In the genomic region with DNA sequence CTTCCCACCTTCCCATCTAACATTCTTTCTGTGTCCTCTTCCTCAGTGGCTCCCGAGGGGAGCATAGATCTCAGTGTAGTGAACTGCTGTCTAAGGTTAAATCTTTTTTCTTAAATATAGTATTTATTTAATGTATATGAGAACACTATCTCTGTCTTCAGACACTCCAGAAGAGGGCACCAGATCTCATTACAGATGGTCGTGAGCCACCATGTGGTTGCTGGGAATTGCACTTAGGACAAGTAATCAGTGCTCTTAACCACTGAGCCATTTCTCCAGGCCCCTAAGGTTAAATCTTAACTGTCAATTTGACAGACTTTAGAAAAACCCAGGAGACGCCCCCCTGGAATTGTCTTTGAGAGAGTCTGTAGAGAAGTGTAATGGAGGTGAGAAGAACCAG, we compare ENCODE assay signal across 24 mouse cellular contexts. TPM values are rescaled to one million over a fixed set of nuclear protein-coding genes. Genes with fewer than 3 reads are reported as not detected.
DNase-seq lines count a peak whose midpoint lies in the region; ATAC-seq and TF ChIP-seq lines count a peak whose summit lies in the region.
"Had no signal": no experiment of that assay in that cellular context is flagged by ENCODE, and none has a peak within 500 bp of the region (broad histone marks: within the 10 kb centered on the region; RNA-seq: fewer than 3 reads in every experiment).

No protein-coding gene starts in this region.

- no peak overlapping the region for H3K4me3 ChIP-seq in layer of hippocampus, adult 2 months
- H3K4me3 ChIP-seq: embryonic facial prominence, embryonic 15.5 days; heart, embryonic 15.5 days; intestine, embryonic 15.5 days; liver, embryonic 12.5 days; lung, embryonic 15.5 days had no signal

- no peak overlapping the region for H3K27ac ChIP-seq in layer of hippocampus, adult 2 months
- H3K27ac ChIP-seq: embryonic facial prominence, embryonic 15.5 days; heart, embryonic 15.5 days; hindbrain, embryonic 14.5 days; intestine, embryonic 15.5 days; liver, embryonic 12.5 days; lung, embryonic 15.5 days had no signal

- POLR2A ChIA-PET in Patski (lab: Charles Lee), result interaction anchor here (1.0 kb wide), 1 partner anchor 81 kb away, joined by 3 read pairs; no protein-coding TSS in a partner anchor

- DNase-seq in layer of hippocampus, adult 2 months (ENCODE audit: low spot score in 2 of 2), result no peak
- DNase-seq in layer of hippocampus, adult 8-10 months (ENCODE audit: low spot score in 2 of 2), result no peak
- DNase-seq in 3134 (ENCODE audit: extremely low read depth, insufficient read length, low spot score) (peak; percentile 37), 416B (ENCODE audit: low read depth) (peak; percentile 24), Patski (ENCODE audit: low read depth, low spot score) (no peak)
- no peak for DNase-seq in frontal cortex, postnatal 36 days (ENCODE audit: low spot score in 2 of 2)
- DNase-seq: adrenal gland, postnatal 14 days; cerebellum, adult 8-10 months; heart, postnatal 4 days; kidney, postnatal 4 days; lung, postnatal 4 days; midbrain, embryonic 14.5 days; thymus, adult 18-20 months; thymus, postnatal 36 days had no signal

- H3K27me3 ChIP-seq in Patski, result no peaks in the 10 kb centered on the region
- H3K27me3 ChIP-seq: intestine, embryonic 15.5 days had no signal

- ATAC-seq in Patski, result no peak
- ATAC-seq in inflammation-experienced regulatory T-cells, adult 6 months, result no peak
- ATAC-seq: CD4-positive, CD25-positive, alpha-beta regulatory T cell, adult 4 months; forebrain, embryonic 16.5 days; intestine, embryonic 15.5 days; liver, embryonic 12.5 days had no signal

- peak; percentile 44 for TF ChIP-seq CTCF in layer of hippocampus, adult 2 months (conservative IDR thresholded peaks at IDR 0.05)
- TF ChIP-seq CTCF in Patski (IDR thresholded peaks at IDR 0.05), result peak; percentile 75

- in situ Hi-C loops in Patski (cut with MboI; ENCODE audit: low pct_unique_long_range_greater_than_20kb), result loop anchor here (5.0 kb wide), 2 partner anchors 40 to 80 kb away; no protein-coding TSS in a partner anchor

- CTCF ChIA-PET in Patski (lab: Charles Lee), result interaction anchor here (0.6 to 2.4 kb wide), 5 partner anchors 29 to 118 kb away, joined by 3 to 16 read pairs (median 3); no protein-coding TSS in a partner anchor

RNA-seq across cellular contexts. Expression of gene Med15, which starts 0.7 kb away (rescaled TPM):
- 10 to 100 TPM; 76.7 to 81.8 TPM for total RNA-seq in layer of hippocampus, adult 2 months (2021)
- total RNA-seq in layer of hippocampus, adult 8-10 months (2022), result 10 to 100 TPM; 72.6 to 84.6 (median 78.3) TPM
- 69.1 TPM for polyA plus RNA-seq in Patski (2021)
- 100 to 1,000 TPM in 1 of 3 experiments, 10 to 100 TPM in 2; 69.3 to 109 (median 71.8) TPM for polyA plus RNA-seq in inflammation-experienced regulatory T-cells, adult 6 months (2017; shearing (Covaris generic))

RNA-seq across cellular contexts. Expression of gene Klhl22, which starts 27.4 kb away (rescaled TPM):
- 100 to 1,000 TPM; 101 TPM for total RNA-seq in layer of hippocampus, adult 2 months (2021)
- 100 to 1,000 TPM in 2 of 4 experiments, 10 to 100 TPM in 2; 95.8 to 105 (median 101) TPM for total RNA-seq in layer of hippocampus, adult 8-10 months (2022)
- polyA plus RNA-seq in Patski (2021), result 128 TPM
- polyA plus RNA-seq in inflammation-experienced regulatory T-cells, adult 6 months (2017; shearing (Covaris generic)), result 10 to 100 TPM; 11.8 to 28.7 (median 13.4) TPM
- polyA plus RNA-seq: G1E had no signal

Comparison
In these comparisons a context has a peak if more than half of its experiments do, and no peak if none do; other contexts are left out.
1. DNase-seq: peak in 3134 (single experiment) and 416B (single experiment); none in layer of hippocampus, adult 2 months (0 of 2), layer of hippocampus, adult 8-10 months (0 of 2), Patski (single experiment) and frontal cortex, postnatal 36 days (0 of 2).